Mouse (Mus musculus): ENCODE results near the gene Cfhr1.

The Cfhr1 gene

GRCm38 (mm10) chr1:139560024-139560423, at the start of gene Cfhr1:
TSS of gene Cfhr1 (minus strand) at chr1:139560272.
- no peak for DNase-seq (ENCODE audit: low read depth, low spot score)

GRCm38 (mm10) chr1:139551311-139551710, 8.8 kb downstream of the Cfhr1 start:
- DNase-seq (ENCODE audit: low read depth, low spot score) = no peak

- DNase-seq (ENCODE audit: low read depth, low spot score) = no peak
Observed at GRCm38 (mm10) chr1:139548536-139548935, 11.5 kb downstream of the Cfhr1 start.

GRCm38 (mm10) chr1:139514556-139514955, 45.5 kb downstream of the Cfhr1 start:
- DNase-seq (ENCODE audit: low read depth, low spot score) = no peak

- no peak for DNase-seq (ENCODE audit: low read depth, low spot score)
Observed at GRCm38 (mm10) chr1:139501258-139501752, 58.8 kb downstream of the Cfhr1 start, which contains the start of gene F13b. TSS of gene F13b (plus strand) at chr1:139501702.

- no peak for DNase-seq (ENCODE audit: low read depth, low spot score)
Observed at GRCm38 (mm10) chr1:139499751-139500150, 60.3 kb downstream of the Cfhr1 start.

Data from 3T3-L1 (cell line).